Mouse (Mus musculus) lung, postnatal 0 days (tissue): ENCODE measurements at regions not wholly inside any gene's neighbourhood (a gene's known extent, or its start where the extent isn't known, plus 50 kb on each side); places are given as distances from the start of the nearest gene placed in this dataset.
A peak's percentile ranks its signal among the peaks of the same experiment; 100 is the strongest.

Source experiments
- ATAC-seq: fragments of 200-750 bp; cut with Nextera tagmentation; 2 replicates; pipeline ENCODE4 v1.8.0; 2017; ENCODE audit warnings: moderate library complexity
- DNase-seq: peaks from one replicate; pipeline ENCODE4 v3.0.0-alpha.2; 2016; ENCODE audit warnings: low spot score
- H3K27ac ChIP-seq: fragments of 300-500 bp; sonication (generic); 2 replicates; pipeline ENCODE4 v1.5.1; 2014; ENCODE audit warnings: antibody characterized with exemption, mild to moderate bottlenecking, low read length, mixed read lengths
- H3K27me3 ChIP-seq: fragments of 300-500 bp; sonication (generic); replicated peaks from 2 replicates; pipeline ENCODE4 v1.6.1; 2014; ENCODE audit warnings: low read length, mixed read lengths; ENCODE audit not compliant: insufficient read depth
- H3K36me3 ChIP-seq: fragments of 300-500 bp; sonication (generic); 2 replicates; pipeline ENCODE4 v1.6.1; 2014; ENCODE audit warnings: low read length, mixed read lengths; ENCODE audit not compliant: insufficient read depth
- H3K4me1 ChIP-seq: fragments of 300-500 bp; sonication (generic); 2 replicates; pipeline ENCODE4 v1.6.1; 2014; ENCODE audit warnings: antibody characterized with exemption, low read depth, low read length, mixed read lengths; ENCODE audit not compliant: insufficient read depth
- H3K4me2 ChIP-seq: fragments of 300-500 bp; sonication (generic); replicated peaks from 2 replicates; pipeline ENCODE4 v1.6.1; 2014; ENCODE audit warnings: low read depth, mild to moderate bottlenecking, low read length, moderate library complexity, mixed read lengths
- H3K4me3 ChIP-seq: fragments of 300-500 bp; sonication (generic); 2 replicates; pipeline ENCODE4 v1.5.1; 2014; ENCODE audit warnings: low read depth, low read length
- H3K9ac ChIP-seq: fragments of 300-500 bp; sonication (generic); replicated peaks from 2 replicates; pipeline ENCODE4 v1.6.1; 2014; ENCODE audit warnings: low read depth, mild to moderate bottlenecking
- H3K9me3 ChIP-seq: fragments of 300-500 bp; sonication (generic); 2 replicates; pipeline ENCODE4 v1.6.1; 2016; ENCODE audit warnings: low read length, mixed read lengths
- CTCF ChIP-seq: IDR thresholded peaks from 2 replicates; pipeline ENCODE4 v1.5.1; 2016; ENCODE audit warnings: antibody characterized with exemption, mild to moderate bottlenecking
- EP300 ChIP-seq: IDR thresholded peaks from 2 replicates; pipeline ENCODE4 v1.6.1; 2016; ENCODE audit warnings: antibody characterized with exemption, mild to moderate bottlenecking, control low read depth
- WGBS: fragments of 180-500 bp; shearing (Covaris S2); extraction: QIAGEN DNeasy Blood & Tissue Kit; methylation state at CpG from one replicate; pipeline ENCODE4 v1.1.7; 2014; 5-methylcytosine and 5-hydroxymethylcytosine counted together

DNA sequence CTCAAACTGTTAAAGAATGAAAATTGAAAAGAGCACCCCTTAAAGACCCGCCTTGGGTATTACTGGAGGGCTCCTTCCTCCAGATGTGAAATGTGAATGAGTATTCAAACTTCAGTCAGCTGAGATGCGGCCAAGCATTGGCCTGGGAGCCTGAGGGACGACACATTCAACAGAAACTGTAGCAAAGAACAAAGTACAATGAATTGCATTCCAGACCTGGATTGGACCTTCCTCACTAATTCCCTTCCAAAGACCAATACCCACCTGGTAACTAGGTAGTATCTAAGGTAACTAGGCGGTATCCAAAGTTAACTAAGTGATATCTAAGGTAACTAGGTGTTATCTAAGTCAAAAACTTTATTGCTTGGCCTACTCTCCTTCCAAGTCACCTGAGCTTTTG is 193.7 kb upstream of the Mkln1 start:
- Histone ChIP-seq H3K36me3 (no peaks in the 10 kb centered on the region), H3K9ac (no peak overlapping the region), H3K9me3 (no peaks in the 10 kb centered on the region), H3K27me3 (no peaks in the 10 kb centered on the region), H3K4me2 (no peak overlapping the region), H3K4me1 (no peaks in the 10 kb centered on the region), H3K27ac (no peak overlapping the region), H3K4me3 (no peak overlapping the region)
- no peak for ATAC-seq
- DNase-seq, result no peak
- 84% methylated on average over 4 of the region's 4 CpGs for WGBS
- TF ChIP-seq CTCF, result no peak
- TF ChIP-seq EP300, result no peak

GRCm38 (mm10) chr6:31206106-31206505 is 192.4 kb upstream of the Mkln1 start:
- peak overlapping the region; percentile 34; the same call in 1 of the 2 replicates for H3K27ac ChIP-seq
- ATAC-seq, result peak; percentile 74
- H3K9me3 ChIP-seq, result no peaks in the 10 kb centered on the region
- H3K4me3 ChIP-seq, result no peak overlapping the region
- H3K36me3 ChIP-seq, result no peaks in the 10 kb centered on the region
- DNase-seq, result peak; percentile 77
- no peaks in the 10 kb centered on the region for H3K27me3 ChIP-seq
- 0 out of 2 replicates have a peak overlapping the region, but pooled peaks have one; percentile 20 for H3K4me2 ChIP-seq
- no peak overlapping the region for H3K9ac ChIP-seq
- TF ChIP-seq CTCF, result no peak
- no peak for TF ChIP-seq EP300
- no peaks in the 10 kb centered on the region for H3K4me1 ChIP-seq
- WGBS, result 48% methylated on average over 7 of the region's 7 CpGs

DNA sequence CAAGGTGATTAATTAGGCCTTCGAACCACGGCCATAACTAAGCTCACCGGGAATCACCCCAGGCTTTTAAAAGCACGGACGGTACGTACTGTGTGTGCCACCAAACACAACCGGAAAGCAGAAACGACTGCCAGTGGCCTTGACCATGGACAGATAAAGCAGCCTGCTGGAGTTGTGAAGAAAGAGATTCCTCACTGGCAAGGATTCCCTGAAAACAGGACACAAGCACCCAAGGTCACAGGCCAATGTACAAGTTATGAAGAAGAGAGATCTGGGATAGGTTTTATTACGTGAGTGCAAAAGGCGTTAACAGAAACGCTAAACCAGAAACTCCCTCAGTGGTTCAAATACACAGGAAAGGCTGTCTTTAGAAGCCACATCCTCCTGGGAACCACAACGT is 191.3 kb upstream of the Mkln1 start:
- DNase-seq, result no peak
- no peak for ATAC-seq
- no peaks in the 10 kb centered on the region for H3K27me3 ChIP-seq

DNA sequence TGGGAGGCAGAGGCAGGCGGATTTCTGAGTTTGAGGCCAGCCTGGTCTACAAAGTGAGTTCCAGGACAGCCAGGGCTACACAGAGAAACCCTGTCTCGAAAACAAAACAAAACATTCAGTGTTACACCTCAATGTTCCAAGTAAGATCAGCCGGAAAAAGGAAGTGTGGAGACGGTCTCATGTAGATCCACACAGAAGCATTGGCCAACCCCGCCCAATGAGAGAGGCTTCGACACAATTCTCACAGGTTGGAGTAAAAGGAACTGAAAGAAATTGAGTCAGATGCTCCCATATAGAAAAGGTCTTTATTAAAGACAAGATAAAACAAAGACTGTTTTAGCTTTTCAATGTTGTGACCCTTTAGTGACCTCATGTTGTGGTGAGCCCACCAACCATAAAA is 190.3 kb upstream of the Mkln1 start:
- TF ChIP-seq EP300, result no peak
- no peak for TF ChIP-seq CTCF
- H3K4me2 ChIP-seq, result no peak overlapping the region
- H3K36me3 ChIP-seq, result no peaks in the 10 kb centered on the region
- DNase-seq (no peak), ATAC-seq (no peak)
- no peaks in the 10 kb centered on the region for H3K4me1 ChIP-seq
- H3K9me3 ChIP-seq, result no peaks in the 10 kb centered on the region
- no peak overlapping the region for H3K9ac ChIP-seq
- no peak overlapping the region for H3K27ac ChIP-seq
- no peaks in the 10 kb centered on the region for H3K27me3 ChIP-seq
- 90% methylated on average over 6 of the region's 6 CpGs for WGBS
- no peak overlapping the region for H3K4me3 ChIP-seq

More for the DNA sequence above, 191.3 kb upstream of the Mkln1 start:
- Histone ChIP-seq H3K27ac (no peak overlapping the region), H3K9ac (no peak overlapping the region), H3K4me2 (no peak overlapping the region), H3K4me3 (no peak overlapping the region), H3K36me3 (no peaks in the 10 kb centered on the region), H3K9me3 (no peaks in the 10 kb centered on the region), H3K4me1 (no peaks in the 10 kb centered on the region)
- WGBS, result 79% methylated on average over 12 of the region's 12 CpGs
- TF ChIP-seq CTCF (no peak), EP300 (no peak)

DNA sequence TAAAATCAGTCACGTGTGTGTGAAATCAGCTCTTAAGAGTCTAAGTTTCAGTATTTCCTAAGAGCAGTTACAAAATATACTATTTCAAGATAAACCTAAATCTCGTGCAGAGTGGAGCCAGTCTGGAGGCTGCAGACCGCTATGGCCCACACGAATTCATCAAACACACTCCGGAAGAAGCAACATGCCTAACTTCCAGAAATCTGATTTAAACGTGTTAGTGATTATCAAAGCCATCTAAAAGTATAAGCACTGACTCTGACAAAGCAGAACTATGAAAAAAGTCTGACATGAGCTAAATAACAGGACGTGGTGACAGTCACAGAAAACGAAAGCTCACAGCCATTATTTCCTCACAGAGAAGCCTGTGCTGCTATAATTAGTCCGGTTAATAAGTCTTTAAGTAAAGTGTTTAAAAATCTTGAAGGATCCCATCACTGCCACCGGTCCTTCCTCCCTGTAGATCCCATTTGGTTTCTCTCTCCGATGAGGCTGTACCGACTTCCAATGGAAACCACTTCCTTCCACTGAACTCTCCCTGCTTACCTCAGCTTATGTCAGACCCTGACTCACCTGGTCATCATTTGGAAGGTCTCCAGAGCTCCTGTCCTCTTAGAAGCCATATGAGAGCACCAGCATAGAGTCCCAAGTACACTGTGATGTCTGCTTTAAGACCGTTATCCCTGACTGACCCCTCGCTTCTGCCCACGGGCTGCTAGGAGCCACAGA is 189.0 kb upstream of the Mkln1 start:
- Histone ChIP-seq H3K9ac (no peak overlapping the region), H3K27ac (no peak overlapping the region), H3K9me3 (no peaks in the 10 kb centered on the region), H3K4me3 (no peak overlapping the region), H3K4me1 (no peaks in the 10 kb centered on the region), H3K4me2 (peak overlapping the region; percentile 25), H3K36me3 (no peaks in the 10 kb centered on the region), H3K27me3 (no peaks in the 10 kb centered on the region)
- TF ChIP-seq CTCF (no peak), EP300 (no peak)
- ATAC-seq (peak; percentile 48; the same call in 1 of the 2 replicates), DNase-seq (peak; percentile 76)
- WGBS, result 49% methylated on average over 15 of the region's 15 CpGs

DNA sequence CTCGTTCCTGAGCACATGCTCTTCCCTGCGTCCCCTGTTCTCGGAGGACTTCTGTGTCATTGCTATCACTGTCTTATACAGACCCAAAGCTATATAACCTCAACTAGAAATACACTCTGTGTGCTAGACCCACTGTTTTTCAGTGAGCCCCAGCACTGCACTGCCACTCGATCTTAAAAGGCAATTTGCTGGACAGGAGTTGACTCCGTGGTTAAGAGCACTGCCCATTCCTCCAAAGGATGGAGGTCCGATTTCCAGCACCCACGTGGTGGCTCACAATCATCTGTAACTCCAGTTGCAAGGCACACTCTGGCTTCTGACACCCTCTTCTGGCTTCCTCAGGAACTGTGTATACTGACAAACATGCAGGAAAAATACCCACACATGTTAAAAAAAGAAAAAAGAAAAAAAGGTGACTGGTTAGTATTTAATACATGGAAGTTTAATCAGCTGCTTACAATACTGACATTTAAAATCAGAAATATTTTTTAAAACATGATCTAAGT is 188.3 kb upstream of the Mkln1 start:
- WGBS, result 71% methylated on average over 7 of the region's 7 CpGs
- DNase-seq (no peak), ATAC-seq (no peak)
- no peak overlapping the region for H3K9ac ChIP-seq
- H3K4me3 ChIP-seq, result no peak overlapping the region
- no peaks in the 10 kb centered on the region for H3K27me3 ChIP-seq
- H3K9me3 ChIP-seq, result no peaks in the 10 kb centered on the region
- H3K4me2 ChIP-seq, result no peak overlapping the region
- H3K36me3 ChIP-seq, result no peaks in the 10 kb centered on the region
- H3K27ac ChIP-seq, result no peak overlapping the region
- TF ChIP-seq EP300, result no peak
- TF ChIP-seq CTCF, result peak; percentile 39
- H3K4me1 ChIP-seq, result no peaks in the 10 kb centered on the region

DNA sequence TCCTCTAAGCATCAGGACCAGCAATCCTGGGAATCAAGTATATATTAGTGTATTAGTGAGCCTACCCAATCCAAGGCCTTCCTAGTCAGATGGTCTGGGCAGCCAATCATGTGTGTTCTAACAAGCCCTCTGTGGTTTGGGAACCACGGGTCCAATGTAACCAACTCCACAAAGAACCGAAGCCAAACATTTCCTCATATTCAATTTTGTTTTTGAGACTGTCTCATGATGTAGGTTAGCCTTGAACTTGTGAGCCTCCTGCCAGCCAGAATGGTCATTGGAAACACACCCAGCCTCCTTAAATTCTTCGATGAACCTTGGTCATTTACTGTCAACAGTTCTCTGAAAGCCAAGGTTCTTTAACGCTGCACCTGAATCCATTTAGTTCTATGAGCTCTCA is 187.4 kb upstream of the Mkln1 start:
- WGBS, result 75% methylated on average over 4 of the region's 4 CpGs
- no peak for ATAC-seq
- no peak overlapping the region for H3K27ac ChIP-seq

More for the DNA sequence above, 187.4 kb upstream of the Mkln1 start:
- Histone ChIP-seq H3K4me2 (no peak overlapping the region), H3K4me1 (no peaks in the 10 kb centered on the region), H3K9me3 (no peaks in the 10 kb centered on the region), H3K36me3 (no peaks in the 10 kb centered on the region), H3K4me3 (no peak overlapping the region), H3K27me3 (no peaks in the 10 kb centered on the region), H3K9ac (no peak overlapping the region)
- TF ChIP-seq EP300 (no peak), CTCF (no peak)
- DNase-seq, result no peak
